Mouse (Mus musculus) colon, adult 2 months (tissue): ENCODE measurements around the gene Gm44579. TPM values are rescaled to one million over a fixed set of nuclear protein-coding genes. Genes with fewer than 3 reads are reported as not detected.

Experiments used
- polyA plus RNA-seq: library from polyadenylated mRNA; depleted of rRNA; stranded (reverse); fragments of >200 nt; gene quantifications from 2 replicates; pipeline ENCODE4 v1.2.3, GENCODE M21; 2012; rRNA removed

Gm44579 gene
- polyA plus RNA-seq = not detected in 2 replicates

DNA sequence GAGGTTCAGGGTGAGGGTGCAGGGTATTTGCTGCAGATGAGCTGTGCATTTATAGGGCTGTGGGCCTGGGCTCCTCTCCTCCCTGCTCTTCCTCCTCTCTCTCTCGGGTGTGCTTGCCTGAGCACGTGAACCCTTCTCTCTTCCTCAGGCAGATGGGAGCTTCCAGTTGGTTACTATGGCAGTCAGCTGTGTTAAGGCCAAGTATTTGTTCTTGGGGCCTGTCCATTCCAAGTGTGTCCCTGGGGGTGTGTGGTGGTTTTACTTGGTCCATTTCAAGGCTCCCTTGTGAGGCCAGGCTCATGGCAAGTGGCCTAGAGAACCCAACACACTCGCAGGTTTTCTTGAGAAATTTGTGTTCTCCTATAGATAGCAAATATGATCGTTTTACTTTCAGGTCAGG, at the start of gene Gm44579, which contains the start of gene Olfr287:
Gene Gm44579 (minus strand): TSS at position 101 of the 400 bp plus-strand sequence.
Gene Olfr287 (minus strand): TSS at position 180 of the 400 bp plus-strand sequence.

DNA sequence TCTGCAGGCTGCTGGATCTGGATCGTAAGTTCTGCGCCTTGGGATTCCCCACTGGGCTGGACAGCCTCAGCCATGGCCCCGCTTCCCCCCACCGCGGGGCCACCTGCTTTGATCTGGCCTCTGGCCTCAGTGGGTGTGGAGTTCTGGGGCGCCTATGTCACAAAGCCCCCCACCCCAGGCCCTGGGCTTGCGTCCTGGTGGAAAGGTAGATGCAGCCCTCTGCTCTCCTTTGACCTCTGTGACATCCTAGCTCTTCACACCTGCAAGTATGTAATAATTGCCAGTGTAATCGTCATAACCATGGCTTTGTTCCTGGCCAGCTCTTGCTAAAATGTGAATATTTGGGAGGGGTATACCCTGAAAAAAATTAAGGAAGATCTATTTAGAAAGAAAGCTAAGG, 36.4 kb upstream of the Gm44579 start, which contains the start of gene H1fnt:
Gene H1fnt (minus strand): TSS at position 101 of the 400 bp plus-strand sequence.

GRCm38 (mm10) chr15:98234350-98234749, 13.6 kb upstream of the Gm44579 start, which contains the start of gene Olfr286:
Olfr286 (minus strand) TSS chr15:98234450.

GRCm38 (mm10) chr15:98195442-98195841, 25.3 kb downstream of the Gm44579 start, which contains the start of gene Olfr288:
Olfr288 (minus strand) TSS chr15:98195542.

DNA sequence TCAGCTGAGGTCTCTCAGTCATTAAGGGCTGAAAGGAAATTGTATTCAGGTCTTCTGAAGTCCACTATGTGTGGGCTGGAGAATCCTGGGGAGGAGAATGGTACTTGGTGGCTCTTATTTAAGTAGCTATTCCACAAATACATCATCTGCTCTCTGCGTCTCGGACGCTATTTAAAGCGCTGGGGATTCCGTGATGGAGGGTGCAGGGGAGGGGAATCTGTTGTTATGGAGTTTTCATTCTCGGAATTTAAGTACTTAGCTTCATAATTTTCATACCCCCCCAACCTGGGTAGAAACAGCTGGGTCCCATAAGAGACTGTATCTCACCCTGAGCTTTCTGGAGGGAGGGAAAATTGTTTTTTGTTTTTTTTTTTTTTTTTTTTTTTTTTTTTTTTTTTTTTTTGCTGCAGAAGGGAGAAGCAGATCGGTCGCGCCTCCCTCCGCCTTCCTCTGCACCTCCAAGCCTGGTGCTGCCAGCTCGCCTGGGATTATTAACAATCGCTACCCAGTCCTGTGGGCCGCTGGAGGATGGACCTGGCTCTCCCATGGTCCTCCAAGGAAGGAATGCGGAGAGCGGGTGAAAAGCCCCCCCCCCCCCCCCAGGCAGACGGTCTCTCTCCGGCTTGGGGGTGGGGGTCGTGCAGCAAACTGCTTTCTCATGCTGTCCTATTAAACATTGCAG, 53.7 kb downstream of the Gm44579 start, which contains the start of gene Ccdc184:
Gene Ccdc184 (plus strand): TSS at position 196 of the 682 bp plus-strand sequence.

GRCm38 (mm10) chr15:98165525-98165924, 55.3 kb downstream of the Gm44579 start, which contains the start of gene Asb8:
Asb8 (minus strand) TSS chr15:98165625.

Other genes starting within 250 kb of the Gm44579 start
- gene Col2a1, start 216.3 kb downstream of the Gm44579 start, polyA plus RNA-seq = 0.10 TPM in 1 of 2 replicates, not detected in the other
- gene Pfkm, start 128.4 kb downstream of the Gm44579 start, polyA plus RNA-seq = 12.9 and 13.2 TPM in 2 replicates
- gene Senp1, start 127.2 kb downstream of the Gm44579 start, polyA plus RNA-seq = 6.2 and 6.8 TPM in 2 replicates
- gene Asb8, start 55.4 kb downstream of the Gm44579 start, polyA plus RNA-seq = 44.3 and 46.2 TPM in 2 replicates
- gene Ccdc184, start 53.8 kb downstream of the Gm44579 start, polyA plus RNA-seq = 0.78 and 1.1 TPM in 2 replicates
- gene Olfr288, start 25.4 kb downstream of the Gm44579 start, polyA plus RNA-seq = not detected in 2 replicates
- 0.24 TPM in 2 replicates for gene Olfr287, start 79 bp upstream of the Gm44579 start, polyA plus RNA-seq
- 0.21 TPM in 1 of 2 replicates, not detected in the other for gene Olfr286, start 13.5 kb upstream of the Gm44579 start, polyA plus RNA-seq
- not detected in 2 replicates for gene H1fnt, start 36.3 kb upstream of the Gm44579 start, polyA plus RNA-seq
- 0.45 and 0.62 TPM in 2 replicates for gene Zfp641, start 75.2 kb upstream of the Gm44579 start, polyA plus RNA-seq
- not detected in 2 replicates for gene Olfr285, start 96.4 kb upstream of the Gm44579 start, polyA plus RNA-seq
- not detected in 2 replicates for gene Olfr284, start 120.0 kb upstream of the Gm44579 start, polyA plus RNA-seq
- not detected in 2 replicates for gene Olfr283, start 160.0 kb upstream of the Gm44579 start, polyA plus RNA-seq
- gene Olfr282, start 210.2 kb upstream of the Gm44579 start, polyA plus RNA-seq = not detected in 2 replicates
- gene Olfr281, start 231.6 kb upstream of the Gm44579 start, polyA plus RNA-seq = not detected in 2 replicates
- not detected in 2 replicates for gene OR5BS1P, start 248.9 kb upstream of the Gm44579 start, polyA plus RNA-seq